Mouse (Mus musculus): ENCODE results near the gene Orai1.
A peak's percentile ranks its signal among the peaks of the same experiment; 100 is the strongest.

- TF ChIP-seq MAFK (IDR thresholded peaks at IDR 0.05; ENCODE audit: insufficient read depth, low read depth, low read length) (no peak), CHD2 (IDR thresholded peaks at IDR 0.05; ENCODE audit: low read depth, low read length) (no peak), HCFC1 (IDR thresholded peaks at IDR 0.05; ENCODE audit: borderline replicate concordance, insufficient read depth, low read length) (no peak), ZNF384 (IDR thresholded peaks at IDR 0.05; ENCODE audit: low read depth, low read length) (peak; percentile 96), ZC3H11A (IDR thresholded peaks at IDR 0.05; ENCODE audit: borderline replicate concordance, low read depth, low read length) (0 out of 2 replicates have a peak, but pooled peaks have one; percentile 31)
Measured at GRCm38 (mm10) chr5:123064207-123064606, 49.3 kb downstream of the Orai1 start.

Measured in ES-E14 (cell line).